Mouse (Mus musculus): ENCODE measurements around the gene Pyy. TPM values are rescaled to one million over a fixed set of nuclear protein-coding genes. Genes with fewer than 3 reads are reported as not detected.

The Pyy gene
- total RNA-seq, 2 experiments from 2014 or later: not detected

DNA sequence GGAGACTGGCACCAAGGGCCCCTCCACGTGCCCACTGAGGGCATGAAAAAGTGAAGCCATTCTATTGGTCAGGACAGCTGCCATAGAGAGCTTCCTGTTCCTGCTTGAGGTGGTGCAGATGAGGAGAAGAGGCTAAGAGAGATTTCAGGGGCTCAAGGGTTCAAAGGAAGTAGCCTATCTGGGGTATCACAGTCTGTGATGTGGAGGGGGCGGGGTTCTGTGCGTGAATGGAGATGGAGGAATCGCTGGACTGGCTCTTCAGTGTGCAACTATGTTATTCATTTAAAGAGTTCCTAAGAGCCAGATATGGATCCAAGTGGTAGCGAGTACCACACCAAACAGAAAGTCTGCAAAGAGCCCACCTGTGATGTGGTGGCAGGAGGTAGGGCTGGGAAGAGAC, 11.2 kb downstream of the Pyy start:
- no peak for ATAC-seq (replicated peaks; ENCODE audit: poor library complexity)

GRCm38 (mm10) chr11:102095676-102096075, 12.0 kb downstream of the Pyy start:
- ATAC-seq (replicated peaks; ENCODE audit: poor library complexity): no peak

- ATAC-seq (replicated peaks; ENCODE audit: poor library complexity): peak; percentile 77
These were observed 18.4 kb downstream of the Pyy start for GRCm38 (mm10) chr11:102089088-102089808.

- ATAC-seq (replicated peaks; ENCODE audit: poor library complexity): peak; percentile 78
These were observed 19.4 kb downstream of the Pyy start, which contains the start of gene Mpp2 for GRCm38 (mm10) chr11:102087931-102088898. Gene Mpp2 (minus strand): TSS chr11:102088515.

GRCm38 (mm10) chr11:102087081-102087751, 20.4 kb downstream of the Pyy start:
- peak; percentile 18; the same call in 1 of the 2 replicates for ATAC-seq (replicated peaks; ENCODE audit: poor library complexity)

DNA sequence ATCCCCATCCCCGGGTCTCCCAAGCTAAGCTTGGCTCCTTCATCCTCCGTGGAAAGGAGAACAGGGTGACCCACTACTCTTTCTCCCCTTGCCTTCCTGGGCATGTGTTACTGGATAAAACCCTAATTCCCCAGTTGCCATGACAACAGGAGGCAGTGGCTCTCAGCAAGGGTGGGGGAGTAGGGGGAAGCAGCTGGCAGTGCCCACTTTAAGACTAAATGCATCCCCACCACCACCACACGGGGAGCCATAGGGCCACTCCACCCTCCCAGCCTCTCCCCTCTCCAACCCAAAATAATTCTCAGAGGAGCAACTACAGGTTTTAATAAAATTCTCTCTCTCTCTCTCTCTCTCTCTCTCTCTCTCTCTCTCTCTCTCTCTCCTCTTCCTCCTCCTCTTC, 21.3 kb downstream of the Pyy start:
- no peak for ATAC-seq (replicated peaks; ENCODE audit: poor library complexity)

DNA sequence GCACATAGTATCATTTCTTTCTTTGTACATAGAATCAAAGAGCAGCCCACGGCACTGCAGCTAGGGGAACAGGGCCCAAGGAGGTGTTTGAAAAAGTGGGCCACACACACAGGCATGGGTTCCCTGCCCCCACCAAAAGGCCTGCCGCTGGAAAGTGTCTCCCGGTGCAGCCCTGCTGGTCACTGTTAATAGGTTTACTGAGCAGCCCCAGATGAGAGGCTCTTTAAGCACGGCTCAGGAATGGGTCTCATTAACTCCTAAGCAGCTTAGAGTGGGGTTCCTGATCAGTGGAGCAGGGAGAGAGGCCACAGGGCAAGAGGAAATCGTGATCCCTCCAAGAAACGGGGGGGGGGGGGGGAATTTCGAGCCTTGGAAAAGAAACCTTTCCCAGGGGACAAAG, 23.5 kb downstream of the Pyy start:
- no peak for ATAC-seq (replicated peaks; ENCODE audit: poor library complexity)

DNA sequence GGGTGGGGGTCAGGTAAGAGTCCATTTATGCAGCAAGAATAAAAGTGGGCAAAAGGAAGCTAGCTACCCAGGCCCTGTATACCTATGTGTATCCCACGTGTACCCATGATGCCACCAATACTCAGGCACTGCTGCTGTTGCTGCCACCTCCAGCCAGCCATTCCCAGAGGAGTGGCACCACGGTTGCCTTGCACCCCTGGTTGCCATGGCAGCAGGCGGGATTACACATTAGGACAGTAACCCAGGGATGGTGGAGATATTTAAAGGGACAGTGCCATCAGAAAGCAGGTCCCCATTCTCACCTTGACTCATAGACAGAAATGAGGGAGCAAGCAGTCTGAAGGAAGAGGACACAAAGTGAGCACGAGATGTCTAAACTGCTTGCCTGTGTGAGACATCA, 24.4 kb downstream of the Pyy start:
- no peak for ATAC-seq (replicated peaks; ENCODE audit: poor library complexity)

GRCm38 (mm10) chr11:102082322-102082721, 25.3 kb downstream of the Pyy start:
- ATAC-seq (replicated peaks; ENCODE audit: poor library complexity): 0 out of 2 replicates have a peak, but pooled peaks have one; percentile 20

GRCm38 (mm10) chr11:102073722-102074121, 33.9 kb downstream of the Pyy start:
- no peak for ATAC-seq (replicated peaks; ENCODE audit: poor library complexity)

- no peak for ATAC-seq (replicated peaks; ENCODE audit: poor library complexity)
These were observed 34.9 kb downstream of the Pyy start for GRCm38 (mm10) chr11:102072729-102073128.

GRCm38 (mm10) chr11:102070426-102070825, 37.2 kb downstream of the Pyy start:
- ATAC-seq (replicated peaks; ENCODE audit: poor library complexity): no peak

GRCm38 (mm10) chr11:102069633-102070032, 38.0 kb downstream of the Pyy start:
- no peak for ATAC-seq (replicated peaks; ENCODE audit: poor library complexity)

DNA sequence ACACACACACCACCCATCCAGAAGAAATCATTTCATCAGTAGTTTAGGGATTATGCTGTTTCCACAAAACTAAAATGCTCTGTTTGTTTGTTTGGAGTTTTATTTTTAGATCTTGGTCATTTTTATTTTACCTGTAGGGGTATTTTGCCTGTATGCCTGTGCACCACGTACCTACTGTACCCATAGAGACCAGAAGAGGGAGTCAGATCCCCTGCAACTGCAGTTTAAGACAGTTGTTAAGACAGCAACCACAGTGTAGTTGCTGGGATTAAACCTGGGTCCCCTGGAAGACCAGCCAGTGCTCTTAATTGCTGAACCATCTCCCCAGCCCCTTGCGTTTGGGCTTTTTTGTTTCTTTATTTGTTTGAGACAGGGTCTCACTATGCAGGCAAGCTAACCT, 38.7 kb downstream of the Pyy start:
- peak; percentile 66 for ATAC-seq (replicated peaks; ENCODE audit: poor library complexity)

DNA sequence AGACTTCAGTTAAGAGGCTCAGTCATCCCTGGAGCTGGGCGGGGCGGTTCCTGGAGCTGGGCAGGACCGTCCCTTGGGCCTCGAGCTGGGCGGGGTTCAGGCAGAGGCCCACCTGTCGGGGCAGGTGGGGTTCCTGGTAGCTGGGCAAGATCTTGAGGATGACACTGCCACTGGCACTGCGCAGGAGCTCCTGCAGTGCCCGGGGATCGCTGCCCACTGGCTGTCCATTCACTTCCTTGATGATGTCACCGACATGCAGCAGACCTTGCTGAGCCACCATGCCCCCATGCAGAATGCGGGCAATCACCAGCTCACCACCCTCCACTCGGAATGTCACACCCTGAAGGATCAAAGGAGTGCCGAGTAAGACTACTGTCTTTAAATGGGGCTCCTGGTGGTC, 44.6 kb downstream of the Pyy start:
- ATAC-seq (replicated peaks; ENCODE audit: poor library complexity): no peak

DNA sequence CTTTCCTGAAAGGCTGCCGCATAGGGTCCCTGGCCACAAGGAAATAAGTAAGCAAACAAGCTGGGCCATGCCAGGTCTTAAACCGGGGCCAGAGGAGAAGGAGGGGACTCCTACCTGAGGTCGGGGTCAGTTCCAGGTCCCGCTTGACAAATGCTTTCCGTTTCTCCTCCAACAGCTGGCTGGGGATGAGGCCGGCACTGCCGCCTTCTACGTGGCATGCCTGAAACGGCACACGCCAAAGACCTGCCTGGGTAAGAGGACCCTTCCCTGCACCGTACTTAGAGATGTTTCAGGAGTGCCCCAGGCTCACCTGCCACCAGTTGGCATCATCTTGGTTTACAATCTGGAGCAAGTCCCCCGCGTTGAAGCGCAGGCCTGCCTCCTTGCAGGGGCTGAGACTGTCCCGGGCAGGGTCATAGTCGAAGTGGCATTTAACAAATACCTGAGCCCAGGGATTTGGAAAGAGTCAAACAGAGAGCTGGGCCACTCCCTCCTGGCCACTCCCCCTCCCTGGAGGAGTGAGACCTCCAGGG, 45.6 kb downstream of the Pyy start:
- no peak for ATAC-seq (replicated peaks; ENCODE audit: poor library complexity)

GRCm38 (mm10) chr11:102061236-102061940, 46.2 kb downstream of the Pyy start:
- ATAC-seq (replicated peaks; ENCODE audit: poor library complexity): peak; percentile 97

Data from megakaryocyte progenitor cell, adult 5-6 weeks (primary cell).